8 mouse cellular contexts compared by ENCODE assay signal in the genomic region with DNA sequence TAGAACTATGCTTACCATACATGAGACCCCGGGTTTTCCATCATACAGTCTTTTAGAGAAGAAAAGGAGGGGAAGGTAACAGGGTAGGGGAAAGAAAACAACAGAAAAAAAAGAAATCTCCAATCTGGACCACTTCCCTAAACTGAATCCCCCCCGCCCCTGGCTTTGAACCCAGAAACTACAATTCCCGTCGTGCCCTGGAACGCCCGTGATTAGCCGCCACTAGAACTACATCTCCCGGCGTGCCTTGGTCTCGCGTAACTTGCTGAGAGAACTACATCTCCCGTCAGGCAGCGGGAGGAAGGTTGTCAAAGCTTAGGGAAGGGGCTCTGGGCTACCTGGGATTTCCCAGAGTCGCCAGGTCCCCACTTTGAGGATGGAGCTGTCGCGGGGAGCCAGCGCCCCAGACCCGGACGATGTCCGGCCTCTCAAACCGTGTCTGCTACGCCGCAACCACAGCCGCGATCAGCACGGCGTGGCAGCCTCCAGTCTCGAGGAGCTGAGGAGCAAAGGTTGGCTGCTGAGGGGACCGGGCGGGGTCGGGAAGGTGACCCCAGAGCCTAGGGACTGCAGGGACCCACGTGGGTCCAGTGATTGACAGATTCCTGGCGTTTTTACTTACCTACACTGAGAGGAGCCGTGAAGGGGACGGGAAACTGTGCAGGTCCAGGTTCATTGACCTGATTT. TPM values are rescaled to one million over a fixed set of nuclear protein-coding genes. Genes with fewer than 3 reads are reported as not detected.
A peak's percentile ranks its signal among the peaks of the same experiment; 100 is the strongest.
DNase-seq lines count a peak whose midpoint lies in the region; ATAC-seq and TF ChIP-seq lines count a peak whose summit lies in the region.

Gene Dffa (plus strand): TSS at position 272 of the 687 bp plus-strand sequence.

- under 1% methylated on average over 35 of the region's 35 CpGs for WGBS in cerebellum, adult 2 months
- under 1% methylated on average over 35 of the region's 35 CpGs for WGBS in lung, embryonic 16.5 days

- H3K36me3 ChIP-seq in MEL (ENCODE audit: control insufficient read depth in 1 of 2, insufficient read depth in 2 of 2, low read length in 2 of 2): peaks cover 0 to 11% of the 10 kb centered on the region in 2 experiments; a peak in 2 of 4 replicates
- H3K36me3 ChIP-seq in lung, embryonic 16.5 days (ENCODE audit: control insufficient read depth, insufficient read depth, low read length): peaks cover 5% of the 10 kb centered on the region

- no peak for TF ChIP-seq RAD21 in MEL (IDR thresholded peaks at IDR 0.05; ENCODE audit: low read depth, low read length)

- H3K4me1 ChIP-seq in MEL (ENCODE audit: control insufficient read depth in 1 of 2, insufficient read depth in 2 of 2, low read length in 2 of 2): peaks cover 2 to 13% of the 10 kb centered on the region in 2 experiments; a peak in 3 of 4 replicates
- peaks cover 3% of the 10 kb centered on the region; the same call in 1 of the 2 replicates for H3K4me1 ChIP-seq in cerebellum, adult 2 months (ENCODE audit: control insufficient read depth, insufficient read depth, low read length)
- H3K4me1 ChIP-seq in lung, embryonic 16.5 days (replicated peaks; ENCODE audit: control insufficient read depth, insufficient read depth, low read length): peaks cover 9% of the 10 kb centered on the region

- peak within 1 kb of the TSS; percentile 70 for H3K9ac ChIP-seq in MEL (ENCODE audit: control insufficient read depth, low read depth, low read length, poor library complexity, severe bottlenecking)
- peak within 1 kb of the TSS; percentile 85 for H3K9ac ChIP-seq in lung, embryonic 16.5 days (ENCODE audit: low read length)

- peak; percentile 77 for TF ChIP-seq POLR2A in MEL (IDR thresholded peaks at IDR 0.05; ENCODE audit: control insufficient read depth in 1 of 2, insufficient read depth in 1 of 2, low read depth in 1 of 2, low read length in 2 of 2, poor library complexity in 1 of 2)
- peak; percentile 73; the same call in 1 of the 2 replicates for TF ChIP-seq POLR2A in cerebellum, adult 2 months (IDR thresholded peaks at IDR 0.05; ENCODE audit: borderline replicate concordance, insufficient read depth, low read length)

- no peaks in the 10 kb centered on the region for H3K9me3 ChIP-seq in MEL (replicated peaks; ENCODE audit: insufficient read depth, low read length)
- no peaks in the 10 kb centered on the region for H3K9me3 ChIP-seq in lung, embryonic 16.5 days (ENCODE audit: control insufficient read depth, low read length)

- H3K4me2 ChIP-seq in lung, embryonic 16.5 days (ENCODE audit: low read depth, low read length): peak within 1 kb of the TSS; percentile 94

- no peak within 1 kb of the TSS for H3K27ac ChIP-seq in MEL (ENCODE audit: control insufficient read depth, low read depth, low read length)
- H3K27ac ChIP-seq in cerebellum, adult 2 months (ENCODE audit: insufficient read depth, low read length): 0 out of 2 replicates have a peak within 1 kb of the TSS, but pooled peaks have one; percentile 49
- no peak within 1 kb of the TSS for H3K27ac ChIP-seq in lung, embryonic 16.5 days (ENCODE audit: low read length)

- peak; percentile 93 to 95 for ATAC-seq in hematopoietic stem cell, adult 5-6 weeks (replicated peaks in 1 of 2; ENCODE audit: insufficient read depth in 1 of 2, low FRiP score in 2 of 2, low TSS enrichment in 1 of 2, low read depth in 1 of 2, poor library complexity in 2 of 2, severe bottlenecking in 2 of 2)
- peak; percentile 85 for ATAC-seq in lung, embryonic 16.5 days (ENCODE audit: low read depth)

- no peak for TF ChIP-seq CTCF in MEL (IDR thresholded peaks at IDR 0.05 in 2 of 3, conservative IDR thresholded peaks at IDR 0.05 in 1 of 3; ENCODE audit: control insufficient read depth in 1 of 3, insufficient read depth in 1 of 3, low read depth in 2 of 3, low read length in 3 of 3, poor library complexity in 1 of 3, severe bottlenecking in 1 of 3)
- no peak for TF ChIP-seq CTCF in cerebellum, adult 2 months (IDR thresholded peaks at IDR 0.05; ENCODE audit: borderline replicate concordance, insufficient read depth, low read depth, low read length)

- peak within 1 kb of the TSS; percentile 56 to 84 for H3K4me3 ChIP-seq in MEL (ENCODE audit: control insufficient read depth in 1 of 2, insufficient read depth in 1 of 2, low read depth in 2 of 2, low read length in 2 of 2)
- H3K4me3 ChIP-seq in cerebellum, adult 2 months (replicated peaks; ENCODE audit: insufficient read depth, low read depth, low read length): peak within 1 kb of the TSS; percentile 92
- H3K4me3 ChIP-seq in lung, embryonic 16.5 days (ENCODE audit: low read length): peak within 1 kb of the TSS; percentile 98

- no peaks in the 10 kb centered on the region for H3K27me3 ChIP-seq in MEL (ENCODE audit: control insufficient read depth in 1 of 2, insufficient read depth in 2 of 2, low read length in 2 of 2)
- H3K27me3 ChIP-seq in cerebellum, adult 2 months (ENCODE audit: control insufficient read depth, insufficient read depth, low read length): no peaks in the 10 kb centered on the region
- H3K27me3 ChIP-seq in lung, embryonic 16.5 days (ENCODE audit: control insufficient read depth, insufficient read depth, low read depth, low read length): no peaks in the 10 kb centered on the region

- TF ChIP-seq EP300 in MEL (IDR thresholded peaks at IDR 0.05; ENCODE audit: low read depth in 1 of 2, low read length in 2 of 2): no peak

- peaks cover 5% of the 10 kb centered on the region for H3K79me2 ChIP-seq in MEL (ENCODE audit: control insufficient read depth, insufficient read depth, low read length, poor library complexity)

- peak; percentile 94 for DNase-seq in MEL (ENCODE audit: low read depth, low spot score)
- peak; percentile 93 to 94 for DNase-seq in cerebellum, adult 2 months
- DNase-seq in forelimb bud, embryonic 11.5 days (ENCODE audit: low read depth, low spot score): peak; percentile 91
- peak; percentile 87 for DNase-seq in layer of hippocampus, adult 9-10 months (ENCODE audit: low spot score)
- DNase-seq in ovary, postnatal 10 days (ENCODE audit: low spot score): peak; percentile 72
- peak; percentile 84 to 88 for DNase-seq in thymus, postnatal 10 days (ENCODE audit: low spot score in 2 of 2)

TF ChIP-seq in MEL, 35 proteins besides CTCF, POLR2A, EP300 and RAD21 (continues in another document):
- TF ChIP-seq MEF2A (IDR thresholded peaks at IDR 0.05; ENCODE audit: extremely low read depth, insufficient replicate concordance, low read depth, low read length, poor library complexity, severe bottlenecking): no peak
- no peak for TF ChIP-seq NRF1 (IDR thresholded peaks at IDR 0.05; ENCODE audit: insufficient read depth, low read depth, low read length, poor library complexity, severe bottlenecking)
- TF ChIP-seq TCF12 (IDR thresholded peaks at IDR 0.05; ENCODE audit: low read depth, low read length): 0 out of 2 replicates have a peak, but pooled peaks have one; percentile 19
- TF ChIP-seq MXI1 (IDR thresholded peaks at IDR 0.05; ENCODE audit: low read depth, low read length): peak; percentile 82
- peak; percentile 83 for TF ChIP-seq ZNF384 (IDR thresholded peaks at IDR 0.05; ENCODE audit: low read depth, low read length)
- TF ChIP-seq POLR2AphosphoS5 (IDR thresholded peaks at IDR 0.05; ENCODE audit: borderline replicate concordance, low read depth, low read length): no peak
- no peak for TF ChIP-seq TAL1 (IDR thresholded peaks at IDR 0.05; ENCODE audit: low read length)
- no peak for TF ChIP-seq MAFK (IDR thresholded peaks at IDR 0.05; ENCODE audit: borderline replicate concordance, low read depth, low read length)
- peak; percentile 47 for TF ChIP-seq MAX (IDR thresholded peaks at IDR 0.05; ENCODE audit: low read length)
- TF ChIP-seq RCOR1 (IDR thresholded peaks at IDR 0.05; ENCODE audit: low read depth, low read length): peak; percentile 86
- TF ChIP-seq TBP (IDR thresholded peaks at IDR 0.05; ENCODE audit: low read depth, low read length): 0 out of 2 replicates have a peak, but pooled peaks have one; percentile 44
- peak; percentile 81 for TF ChIP-seq ELF1 (IDR thresholded peaks at IDR 0.05; ENCODE audit: low read depth, low read length)
- TF ChIP-seq ETS1 (IDR thresholded peaks at IDR 0.05; ENCODE audit: low read depth, low read length): no peak
- no peak for TF ChIP-seq JUND (IDR thresholded peaks at IDR 0.05; ENCODE audit: low read depth, low read length)
- peak; percentile 100 for TF ChIP-seq HCFC1 (IDR thresholded peaks at IDR 0.05; ENCODE audit: low read depth, low read length)
- no peak for TF ChIP-seq CHD1 (IDR thresholded peaks at IDR 0.05; ENCODE audit: low read depth, low read length)
- peak; percentile 50; the same call in 1 of the 2 replicates for TF ChIP-seq GATA1 (IDR thresholded peaks at IDR 0.05; ENCODE audit: low read depth, low read length)
- peak; percentile 95; the same call in 1 of the 2 replicates for TF ChIP-seq MAZ (IDR thresholded peaks at IDR 0.05; ENCODE audit: low read depth, low read length)
- TF ChIP-seq NELFE (IDR thresholded peaks at IDR 0.05; ENCODE audit: low read depth, low read length): peak; percentile 65; the same call in 1 of the 2 replicates
- TF ChIP-seq USF1 (IDR thresholded peaks at IDR 0.05; ENCODE audit: low read depth, low read length): peak; percentile 71
- TF ChIP-seq GABPA (IDR thresholded peaks at IDR 0.05; ENCODE audit: low read depth, low read length): no peak
- no peak for TF ChIP-seq MYB (IDR thresholded peaks at IDR 0.05; ENCODE audit: low read depth, low read length)
- TF ChIP-seq ZKSCAN1 (IDR thresholded peaks at IDR 0.05; ENCODE audit: low read depth, low read length): no peak
- TF ChIP-seq POLR2AphosphoS2 (IDR thresholded peaks at IDR 0.05; ENCODE audit: low read length): no peak
- no peak for TF ChIP-seq UBTF (IDR thresholded peaks at IDR 0.05; ENCODE audit: borderline replicate concordance, insufficient read depth, low read depth, low read length)
- TF ChIP-seq BHLHE40 (IDR thresholded peaks at IDR 0.05; ENCODE audit: borderline replicate concordance, low read depth, low read length): 0 out of 2 replicates have a peak, but pooled peaks have one; percentile 11
- TF ChIP-seq USF2 (IDR thresholded peaks at IDR 0.05; ENCODE audit: borderline replicate concordance in 1 of 2, insufficient read depth in 1 of 2, low read depth in 1 of 2, low read length in 2 of 2): no peak
- TF ChIP-seq ZC3H11A (IDR thresholded peaks at IDR 0.05; ENCODE audit: low read depth, low read length): no peak
- no peak for TF ChIP-seq SMC3 (IDR thresholded peaks at IDR 0.05; ENCODE audit: low read depth, low read length)

RNA-seq across cellular contexts. Expression of gene Dffa, which starts in this region (rescaled TPM):
- 16.6 and 20.2 TPM in 2 replicates for total RNA-seq in MEL (2012; rRNA removed)
- polyA plus RNA-seq in MEL (2012; ENCODE audit: insufficient read depth in 1 of 2, insufficient read length in 2 of 2, low read depth in 1 of 2, low replicate concordance in 2 of 2, missing spikeins in 1 of 2): 10 to 100 TPM in 1 of 2 experiments, not detected in 1; 33.0 TPM
- polyA plus RNA-seq in cerebellum, adult 2 months (2012; rRNA removed): 60.3 and 72.7 TPM in 2 replicates
- 15.3 and 16.5 TPM in 2 replicates for total RNA-seq in hematopoietic stem cell, adult 5-6 weeks (2017)
- polyA plus RNA-seq in lung, embryonic 16.5 days (2015; fragmentation: Nextera tagmentation; extraction: Ambion mirVana): 33.2 and 33.9 TPM in 2 replicates
